Mouse (Mus musculus) fat pad, adult 2 months (tissue): Measurements from ENCODE around the gene 1700018B08Rik.

Source experiments
- DNase-seq: peaks from one replicate; pipeline ENCODE4 v3.0.0-alpha.2; 2011; ENCODE audit warnings: low read depth, low spot score; ENCODE audit errors: extremely low read depth

Gene 1700018B08Rik

DNA sequence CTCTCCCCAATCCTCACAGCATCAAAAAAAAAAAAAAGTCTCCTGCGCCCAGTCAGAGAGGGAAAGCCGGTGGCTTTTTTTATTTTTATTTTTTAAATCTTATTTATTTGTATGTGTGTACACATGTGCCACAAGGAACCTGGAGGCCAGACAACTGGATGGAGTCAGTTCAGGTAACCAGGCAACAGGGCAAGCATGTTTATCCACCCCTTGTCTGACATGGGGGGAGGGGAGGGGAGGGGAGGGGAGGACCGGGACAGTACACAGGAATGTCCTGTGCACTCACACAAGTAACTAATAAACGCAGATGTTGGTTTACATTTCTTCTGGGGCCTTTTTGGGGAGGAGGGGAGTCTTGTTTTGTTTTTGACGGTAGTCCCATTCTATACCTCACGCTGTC lies 19.6 kb upstream of the 1700018B08Rik start:
- DNase-seq, result no peak

DNA sequence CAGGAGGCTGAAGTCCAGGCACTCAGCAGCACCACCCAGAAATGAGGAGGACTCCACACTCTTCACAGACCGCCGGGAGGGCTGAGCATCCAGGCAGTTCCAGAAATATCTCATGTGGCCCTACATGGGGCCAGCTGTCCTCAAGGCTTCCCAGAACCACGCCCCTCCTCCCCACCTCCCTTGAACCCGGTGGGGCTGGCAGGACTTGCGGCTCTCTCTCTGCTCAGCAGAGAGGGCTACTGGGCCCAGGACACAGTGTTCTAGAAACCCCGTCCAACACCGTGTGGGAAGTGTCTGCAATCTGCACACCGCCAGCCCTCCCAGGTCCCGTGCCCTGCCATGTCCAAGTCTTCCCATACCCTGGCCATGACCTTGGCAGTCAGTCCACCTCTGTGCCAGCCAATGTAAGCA lies 18.8 kb upstream of the 1700018B08Rik start:
- DNase-seq, result peak; percentile 86

DNA sequence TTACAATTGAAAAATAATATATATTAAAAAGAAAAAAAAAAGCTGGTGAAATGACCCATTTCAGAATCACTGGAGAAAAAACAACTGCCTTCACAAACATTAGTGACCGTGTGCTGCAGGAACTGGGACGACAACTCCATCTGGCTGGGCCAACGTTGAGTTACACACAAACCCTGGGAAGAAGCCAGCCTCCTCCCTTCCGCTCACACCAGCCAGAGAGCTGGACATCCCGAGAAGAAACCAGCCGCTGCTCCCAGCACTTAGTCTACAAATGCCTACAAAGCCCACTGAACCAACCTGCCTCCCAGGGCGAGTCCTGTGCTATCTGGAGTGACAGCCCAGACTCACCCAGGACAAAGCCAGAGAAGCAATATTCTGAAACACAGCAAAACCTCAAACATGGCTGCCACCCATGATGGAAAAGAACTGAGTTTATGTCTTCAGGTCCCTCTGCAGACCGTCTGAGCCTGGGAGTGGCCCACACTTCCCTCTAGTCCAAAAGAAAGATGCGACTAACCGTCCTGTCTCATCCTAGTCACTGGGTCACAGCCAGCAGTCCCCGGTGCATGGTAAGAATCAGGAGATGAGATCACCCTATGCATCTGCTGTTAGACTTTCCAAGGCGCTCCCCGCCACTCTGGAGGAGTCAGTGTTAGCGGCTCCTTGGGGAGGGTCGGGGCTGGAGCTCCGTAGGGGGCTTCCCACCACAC lies 17.7 kb upstream of the 1700018B08Rik start:
- DNase-seq, result no peak

DNA sequence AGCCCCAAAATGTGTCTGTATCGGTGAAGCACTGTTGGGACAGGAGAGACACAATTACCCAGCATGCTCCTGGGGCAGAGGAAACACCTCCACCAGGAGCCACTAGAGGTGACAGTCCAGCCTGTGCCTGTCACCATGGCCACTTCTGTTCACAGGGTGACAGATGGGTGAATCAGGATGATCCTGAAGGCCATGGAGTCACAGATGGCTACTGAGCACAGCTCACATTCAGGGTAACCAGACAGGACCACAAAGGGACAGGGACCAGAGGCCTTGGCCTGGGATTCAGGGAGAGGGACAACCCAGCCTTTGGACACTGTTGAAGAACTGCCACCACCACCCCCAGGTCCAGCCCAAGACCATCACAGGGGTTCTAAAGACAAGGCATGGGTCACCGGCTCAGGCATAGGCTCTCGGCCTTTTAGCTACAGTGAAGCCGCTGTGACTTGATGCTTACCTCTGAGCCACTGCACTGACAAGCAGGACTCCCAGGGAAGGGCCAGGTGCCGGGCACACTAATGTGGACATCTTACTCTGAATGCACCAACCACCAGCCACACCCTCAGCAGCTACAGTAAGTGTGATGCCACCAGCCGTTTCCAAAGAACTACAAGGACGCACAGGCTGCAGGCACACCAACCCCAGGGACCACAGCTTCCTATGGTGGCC lies 16.4 kb upstream of the 1700018B08Rik start:
- no peak for DNase-seq

DNA sequence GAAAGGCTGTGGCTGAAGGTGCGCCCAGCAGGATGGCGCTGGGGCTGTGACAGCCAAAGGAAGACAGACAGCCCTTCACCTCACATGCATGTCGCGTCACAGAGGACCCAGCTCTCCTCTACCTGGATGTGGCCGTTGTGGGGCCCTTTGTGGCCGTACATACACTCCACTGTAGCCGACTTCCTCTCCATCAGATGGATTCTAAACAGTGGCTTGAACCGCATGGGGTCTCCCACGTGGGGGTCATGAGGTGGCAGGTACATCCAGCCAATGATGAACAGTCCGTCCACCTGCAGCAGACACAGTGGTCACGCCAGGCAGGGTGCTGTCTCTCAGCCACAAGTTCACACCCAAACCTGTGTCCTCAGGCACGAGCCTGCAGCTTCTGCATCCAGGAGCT lies 15.7 kb upstream of the 1700018B08Rik start:
- no peak for DNase-seq

DNA sequence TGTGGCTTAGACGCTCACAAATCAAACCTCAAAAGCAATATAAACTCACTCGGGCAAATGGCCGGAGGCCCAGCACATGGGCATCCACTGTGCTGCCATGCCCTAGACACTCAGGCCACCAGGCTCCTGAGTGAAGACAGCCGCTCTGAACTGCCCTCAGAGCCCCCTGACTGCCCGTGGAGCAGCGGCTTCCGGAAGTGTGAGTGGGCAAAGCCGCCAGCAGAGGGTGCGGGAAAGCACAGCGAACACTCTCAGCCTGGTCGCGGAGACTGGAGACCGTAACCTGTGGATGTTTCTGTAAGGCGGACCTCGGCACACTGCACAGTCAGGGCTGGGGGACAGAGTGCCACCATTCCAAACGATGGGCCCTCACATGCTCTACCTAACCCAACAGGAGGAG lies 14.4 kb upstream of the 1700018B08Rik start:
- no peak for DNase-seq

DNA sequence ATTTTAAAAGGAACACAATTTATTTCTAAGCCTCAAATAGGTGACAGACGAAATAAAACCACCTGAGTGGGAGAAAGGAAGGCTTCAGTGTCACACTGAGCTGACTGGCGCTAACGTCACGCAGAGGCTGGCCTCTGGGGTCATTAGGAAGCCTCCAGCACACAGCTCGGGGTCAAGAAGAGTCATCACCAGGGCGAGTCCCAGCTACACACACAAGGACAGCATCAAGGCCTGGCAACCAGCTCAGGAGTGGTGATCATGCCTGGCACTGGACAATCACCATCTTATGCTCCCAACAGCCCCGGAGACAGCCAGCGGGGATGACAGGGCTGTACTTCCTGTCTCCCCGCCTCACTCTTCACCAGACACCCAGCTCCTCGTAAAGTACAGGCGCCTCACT lies 13.6 kb upstream of the 1700018B08Rik start:
- no peak for DNase-seq

DNA sequence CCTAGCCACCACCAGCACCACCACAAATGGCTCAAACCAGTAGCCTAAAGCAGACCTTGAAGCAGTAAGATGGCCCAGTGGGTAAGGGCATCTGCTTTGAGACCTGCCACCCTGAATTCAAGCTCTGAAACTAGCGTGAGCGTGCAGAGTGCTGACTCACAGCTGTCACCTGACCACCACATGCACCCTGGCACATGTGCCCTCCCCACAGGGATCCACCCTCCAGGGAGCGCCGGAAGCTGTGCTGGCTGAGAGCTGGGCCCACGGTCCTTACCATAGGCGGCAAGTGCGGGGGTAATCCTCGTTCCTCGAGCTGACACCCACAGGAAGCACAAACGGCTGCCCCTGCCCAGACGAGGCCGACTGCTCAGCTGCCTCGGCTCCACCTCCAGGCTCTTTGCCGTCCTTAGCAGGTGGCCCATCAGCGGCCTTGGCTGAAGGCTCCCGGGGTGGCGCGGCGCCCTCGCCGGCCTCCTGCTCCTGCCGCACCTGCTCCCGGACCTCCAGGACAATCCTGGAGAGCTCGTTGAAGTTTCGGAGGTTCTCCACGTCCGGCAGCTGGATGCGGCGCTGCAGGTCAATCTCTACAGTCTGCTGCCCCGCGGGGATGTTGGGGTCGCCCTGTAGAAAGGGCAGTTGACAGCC lies 9.8 kb upstream of the 1700018B08Rik start:
- no peak for DNase-seq

DNA sequence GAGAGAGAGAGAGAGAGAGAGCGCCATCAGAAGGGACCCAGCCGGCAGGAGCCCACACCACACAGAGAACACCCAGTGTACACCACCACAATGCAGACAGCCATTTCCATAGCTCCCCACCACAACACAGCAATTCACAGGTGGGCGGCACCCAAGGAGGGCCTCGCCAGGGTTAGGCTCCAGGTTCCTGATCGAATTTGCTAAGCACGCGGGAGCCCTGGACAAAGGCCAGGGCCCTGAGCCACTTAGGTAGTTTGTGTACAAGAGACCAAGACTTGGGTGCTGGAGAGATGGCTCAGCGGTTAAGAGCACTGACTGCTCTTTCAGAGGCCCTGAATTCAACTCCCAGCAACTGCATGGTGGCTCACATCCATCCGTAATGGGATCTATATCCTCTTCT lies 8.4 kb upstream of the 1700018B08Rik start:
- DNase-seq, result no peak

DNA sequence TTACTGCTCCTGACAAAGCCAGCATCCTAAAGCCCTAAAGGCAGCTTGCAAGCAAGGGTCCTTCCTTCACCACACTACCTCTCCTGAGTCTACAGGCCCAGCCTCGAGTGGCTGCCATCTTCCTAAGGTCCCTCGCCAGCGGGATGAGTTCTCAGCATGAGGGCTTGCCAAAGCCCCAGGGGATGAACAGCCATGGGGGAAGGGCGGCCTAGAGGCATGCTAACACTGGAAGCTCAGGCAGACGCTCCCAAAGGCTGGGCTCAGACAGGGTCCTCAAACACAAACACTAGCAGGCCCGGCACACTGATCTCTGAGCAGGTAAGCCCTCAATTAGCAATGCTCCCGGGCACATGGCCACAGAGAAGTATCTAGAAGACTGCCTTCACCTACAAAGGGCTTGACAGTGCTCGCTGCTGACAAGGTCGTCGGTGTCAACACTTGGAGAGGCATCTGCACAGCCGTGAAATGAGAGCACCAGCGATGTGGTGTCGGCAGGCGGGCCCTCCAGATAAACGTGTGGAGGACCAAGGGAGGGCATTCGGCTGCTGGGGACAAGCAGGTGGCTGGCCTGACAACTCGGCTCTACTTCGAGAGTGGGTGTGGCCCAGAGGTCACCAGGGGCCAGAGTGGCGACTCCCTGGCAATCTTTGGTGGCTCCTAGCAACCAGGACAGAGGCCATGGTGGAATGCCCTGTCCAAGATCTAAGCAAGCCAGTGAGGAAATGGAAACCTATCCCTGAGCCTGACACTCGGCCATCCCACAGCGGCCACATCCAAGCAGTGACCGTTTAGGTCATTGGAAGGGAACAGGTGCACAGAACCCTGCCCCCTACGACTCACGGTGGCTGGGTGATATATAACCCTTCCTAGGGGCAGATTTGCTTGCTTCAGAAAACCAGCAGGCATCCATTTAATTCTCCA lies 7.2 kb upstream of the 1700018B08Rik start:
- DNase-seq, result no peak

DNA sequence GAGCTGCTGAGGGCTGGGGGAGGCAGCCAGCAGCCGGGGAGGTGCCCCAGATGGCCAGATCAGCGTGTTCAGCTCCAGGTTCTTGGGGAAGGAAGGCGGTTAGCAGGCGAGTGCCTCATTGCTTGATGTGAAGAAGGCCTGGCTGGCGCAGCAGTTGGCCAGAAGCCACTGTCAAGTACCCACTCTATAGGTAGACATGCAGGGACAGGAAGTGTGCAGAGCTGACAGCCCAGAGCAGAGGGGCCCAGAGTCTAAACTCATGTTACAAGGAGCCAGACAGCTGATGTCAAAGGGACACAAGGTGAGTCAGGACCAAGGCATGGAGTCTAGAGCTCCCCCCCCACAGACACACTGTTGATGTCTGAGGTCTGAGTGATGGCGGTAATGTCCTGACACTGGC lies 5.9 kb upstream of the 1700018B08Rik start:
- no peak for DNase-seq

DNA sequence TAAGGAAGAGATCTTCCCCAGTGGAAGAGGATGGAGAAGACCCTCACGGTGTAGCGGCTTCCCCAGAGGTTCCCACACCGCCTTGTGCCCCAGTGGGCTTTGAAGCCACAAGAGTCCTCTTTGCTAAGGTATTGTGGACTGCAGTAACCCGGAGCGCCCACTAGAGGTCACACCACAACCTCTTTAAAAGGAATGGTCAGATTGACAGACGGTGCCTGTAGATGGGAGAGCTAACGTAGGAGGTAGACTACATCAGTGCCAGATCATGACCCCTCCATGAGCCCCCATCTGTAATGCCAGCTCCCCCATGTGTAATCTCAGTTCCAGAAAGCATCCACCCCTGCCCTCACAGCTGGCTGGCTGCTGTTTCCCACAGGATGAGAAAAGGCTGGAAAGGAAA lies 3.0 kb upstream of the 1700018B08Rik start:
- DNase-seq, result no peak

DNA sequence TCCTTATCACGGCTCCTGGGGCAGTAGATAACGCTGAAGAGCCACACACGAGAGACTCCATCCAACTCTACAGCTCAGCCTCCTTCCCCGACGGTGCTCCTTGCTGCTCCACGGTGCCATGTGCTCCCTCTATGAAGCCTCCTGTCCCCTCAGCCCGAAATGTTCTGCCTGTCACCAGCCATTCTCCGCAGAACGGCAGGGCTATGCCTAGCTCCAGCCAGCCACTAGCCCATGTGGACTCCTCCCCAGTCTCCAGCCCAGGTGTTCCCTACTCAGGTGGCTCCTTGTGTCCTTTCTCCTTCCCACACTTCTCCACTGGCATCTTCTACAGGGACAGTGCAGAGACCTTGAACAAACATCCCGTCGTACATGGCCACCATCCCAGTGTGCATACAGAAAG lies 816 bp upstream of the 1700018B08Rik start:
- no peak for DNase-seq

DNA sequence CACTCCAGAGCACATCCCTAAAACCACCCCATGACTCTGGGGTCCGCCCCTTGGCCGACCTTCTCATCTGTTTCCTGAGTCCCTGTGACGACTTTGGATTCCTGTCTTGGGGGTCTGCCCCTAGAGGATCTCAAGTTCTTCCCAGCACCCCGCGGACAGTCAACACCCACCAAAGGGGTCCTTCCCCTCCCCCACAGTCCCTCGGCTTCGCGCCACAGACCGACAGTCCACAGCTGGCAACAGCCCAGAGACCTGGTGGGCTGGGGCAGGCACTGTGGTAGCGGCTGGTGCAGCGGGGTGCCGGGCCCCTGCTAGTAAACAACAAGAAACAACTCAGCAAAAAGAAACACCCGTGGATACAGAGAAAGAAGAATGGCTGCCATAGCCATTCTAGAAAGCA lies 1.2 kb downstream of the 1700018B08Rik start:
- DNase-seq, result no peak

DNA sequence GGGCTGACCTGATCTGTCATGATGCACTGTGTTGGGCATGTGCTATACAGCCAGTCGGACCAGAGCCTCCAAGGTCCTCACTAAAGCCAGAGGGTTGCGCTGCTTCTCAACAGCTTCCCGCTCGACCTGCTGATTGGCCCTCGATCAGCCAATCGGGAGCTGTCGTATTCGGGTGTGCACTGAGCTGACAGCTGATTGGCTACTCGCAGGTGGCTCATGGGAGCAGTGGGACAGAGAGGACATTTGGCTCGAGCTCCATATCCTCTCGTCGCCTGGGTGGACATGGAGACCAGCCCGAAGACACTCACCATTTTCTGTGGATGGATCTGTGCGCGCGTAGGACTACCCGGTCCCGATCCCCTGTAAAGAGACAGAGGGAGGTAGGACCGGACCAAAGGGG lies 2.3 kb downstream of the 1700018B08Rik start:
- no peak for DNase-seq

DNA sequence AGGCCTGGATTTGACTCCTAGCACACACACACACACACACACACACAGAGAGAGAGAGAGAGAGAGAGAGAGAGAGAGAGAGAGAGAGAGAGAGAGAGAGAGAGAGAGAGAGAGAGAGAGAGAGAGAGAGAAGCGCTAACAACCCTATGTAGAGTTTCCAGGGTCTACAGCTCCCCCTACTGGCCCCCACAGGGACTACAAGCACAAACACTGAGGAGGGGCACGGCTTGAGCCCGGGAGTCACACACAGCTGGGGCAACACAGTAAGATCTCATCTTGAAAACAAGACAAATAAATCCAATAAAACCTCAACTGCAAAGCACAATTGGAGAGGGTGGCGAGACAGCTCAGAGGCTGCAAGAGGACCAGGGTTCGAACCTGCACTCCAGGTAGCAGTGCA lies 11.7 kb downstream of the 1700018B08Rik start:
- DNase-seq, result no peak

DNA sequence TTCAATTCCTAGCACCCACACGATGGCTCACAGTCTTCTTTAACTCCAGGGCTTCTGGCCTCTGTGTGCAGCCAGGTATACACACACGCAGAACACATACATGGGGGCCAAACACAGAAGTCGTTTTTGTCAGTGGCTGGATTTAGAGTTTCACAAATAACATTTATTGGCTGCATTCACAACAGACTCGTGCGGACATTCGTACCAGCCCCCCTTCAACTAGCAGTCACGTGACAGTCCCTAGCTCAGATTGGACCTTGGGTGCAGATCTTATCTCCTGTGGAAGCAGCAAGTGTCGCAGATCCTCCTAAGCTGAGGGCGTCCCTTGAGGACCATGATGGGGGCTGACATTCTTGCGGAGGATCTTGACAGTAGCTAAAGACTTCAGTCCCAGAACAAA lies 13.5 kb downstream of the 1700018B08Rik start:
- DNase-seq, result no peak

DNA sequence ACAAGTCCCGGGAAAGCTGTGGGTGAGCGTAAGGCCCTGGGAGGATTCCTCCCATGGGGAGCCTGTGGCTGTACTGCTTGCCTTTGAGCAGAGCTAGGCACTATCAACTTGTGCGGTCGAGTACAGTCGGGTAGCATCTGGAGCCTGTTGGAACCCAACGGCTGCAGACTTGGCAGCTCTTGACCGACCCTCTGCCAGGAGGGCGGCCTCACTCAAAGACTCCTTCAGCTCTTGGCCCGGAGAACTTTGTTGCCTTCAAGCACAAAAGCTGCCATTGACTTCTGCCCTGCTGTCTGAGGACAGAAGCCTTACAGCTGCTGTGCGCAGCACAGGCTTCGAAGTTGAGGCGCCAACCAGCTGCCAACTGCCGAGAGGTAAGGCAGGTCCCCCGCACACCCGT lies 15.3 kb downstream of the 1700018B08Rik start:
- no peak for DNase-seq

DNA sequence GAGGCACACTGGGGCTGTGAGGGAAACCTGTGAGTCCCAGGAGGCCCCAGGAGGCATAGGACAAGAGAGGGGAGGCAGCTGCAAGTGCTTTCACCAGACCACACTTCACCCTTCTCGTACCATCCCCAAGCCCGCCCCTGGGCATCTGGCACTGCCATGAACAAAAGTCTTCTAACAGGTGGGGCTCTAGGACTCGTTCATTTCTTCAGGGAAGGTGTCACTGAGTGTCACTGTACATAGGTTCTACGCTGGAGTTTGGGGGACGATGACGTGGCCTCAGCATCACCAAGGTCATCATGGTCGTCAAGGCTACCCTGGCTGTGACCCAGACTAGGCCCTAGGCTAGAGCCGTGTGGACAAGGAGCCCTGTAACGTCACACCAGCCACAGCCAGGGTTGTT lies 16.4 kb downstream of the 1700018B08Rik start:
- DNase-seq, result no peak

DNA sequence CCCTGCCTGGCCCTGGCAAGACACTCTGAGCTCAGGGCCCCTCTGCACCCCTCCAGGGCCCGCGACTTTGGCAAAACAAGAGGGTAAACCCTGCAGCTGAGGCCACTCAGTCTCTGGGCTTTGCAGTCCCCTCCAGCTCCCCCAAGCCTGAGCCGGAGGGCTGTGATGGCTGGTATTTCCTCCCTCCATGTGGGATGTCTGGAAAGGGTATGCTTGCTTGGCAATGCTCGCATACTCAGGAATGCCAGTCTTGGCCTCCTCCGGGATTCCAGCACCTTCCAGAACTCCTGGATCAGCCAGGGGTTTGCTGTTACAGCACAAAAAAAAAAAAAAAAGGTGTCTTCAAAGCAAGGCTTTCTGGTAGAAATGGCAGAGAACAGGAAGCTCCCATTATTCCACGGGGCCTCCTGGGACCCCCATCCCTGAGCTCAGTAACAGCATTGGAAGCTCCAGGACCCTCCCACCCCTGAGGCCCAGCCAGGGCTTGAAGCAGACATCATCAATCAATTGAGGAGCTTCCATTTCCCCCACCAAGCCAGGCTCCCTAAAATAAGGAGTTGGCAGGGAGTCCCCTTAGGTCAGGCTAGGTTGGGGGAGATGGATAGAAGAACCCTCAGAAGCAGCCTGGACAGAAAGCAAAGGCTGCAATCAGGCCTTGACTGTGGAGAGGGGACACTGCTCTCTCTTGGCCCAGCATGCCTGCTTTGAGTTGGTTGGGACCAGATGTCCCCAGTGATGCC lies 17.1 kb downstream of the 1700018B08Rik start:
- DNase-seq, result no peak
